In the genomic region with DNA sequence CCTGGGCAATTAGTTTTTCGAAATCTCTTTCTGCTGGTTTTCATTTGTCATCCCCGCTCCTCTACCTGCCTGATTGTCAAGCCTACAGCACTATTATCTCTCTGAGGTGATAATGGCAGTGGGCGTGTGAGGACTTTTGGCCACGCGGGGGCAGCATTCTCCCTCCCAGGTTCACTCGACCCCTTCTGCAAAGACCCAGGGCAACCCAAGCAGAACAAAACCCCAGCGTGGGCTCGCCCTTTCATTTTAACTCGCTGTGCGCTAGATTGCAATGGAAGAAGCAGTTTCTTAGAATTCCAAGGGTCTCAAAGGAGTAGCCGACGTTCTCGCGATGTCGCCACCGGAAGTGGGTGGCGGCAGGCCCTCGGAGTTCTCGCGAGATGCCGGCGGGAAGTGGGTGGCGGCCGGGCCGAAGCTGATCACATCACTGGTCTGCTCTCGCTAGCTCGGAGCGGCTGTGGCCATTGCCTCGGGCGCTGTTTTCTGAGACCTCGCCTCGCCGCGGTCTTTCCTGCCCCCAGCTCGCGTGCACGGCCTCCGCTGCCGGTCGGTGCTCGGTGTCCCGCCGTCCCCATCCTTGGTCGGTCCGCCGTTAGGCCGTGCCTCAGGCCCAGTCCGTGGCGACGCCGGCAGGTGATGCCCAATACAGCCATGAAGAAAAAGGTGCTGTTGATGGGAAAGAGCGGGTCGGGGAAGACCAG, we compare ENCODE assay signal across 8 mouse cellular contexts. TPM values are rescaled to one million over a fixed set of nuclear protein-coding genes. Genes with fewer than 3 reads are reported as not detected.
A peak's percentile ranks its signal among the peaks of the same experiment; 100 is the strongest.
DNase-seq lines count a peak whose midpoint lies in the region; ATAC-seq and TF ChIP-seq lines count a peak whose summit lies in the region.

A gene (plus strand): TSS at position 386 of the 701 bp plus-strand sequence.

- peak; percentile 95 for ATAC-seq in activated CD4-positive, CD25-positive, alpha-beta regulatory T cell, adult 4 months

- H3K4me3 ChIP-seq in cortical plate, adult 2 months (ENCODE audit: insufficient read depth, low read length): peak within 1 kb of the TSS; percentile 95
- H3K4me3 ChIP-seq in megakaryocyte, embryonic 14.5 days (replicated peaks): peak within 1 kb of the TSS; percentile 100

- peak within 1 kb of the TSS; percentile 72 for H3K27ac ChIP-seq in cortical plate, adult 2 months (ENCODE audit: insufficient read depth, low read length)

- TF ChIP-seq POLR2A in cortical plate, adult 2 months (IDR thresholded peaks at IDR 0.05; ENCODE audit: extremely low read depth, insufficient read depth, low read length): peak; percentile 97

- peak; percentile 42; the same call in 1 of the 2 replicates for TF ChIP-seq CTCF in cortical plate, adult 2 months (IDR thresholded peaks at IDR 0.05; ENCODE audit: extremely low read depth, insufficient read depth, low read length)

- H3K36me3 ChIP-seq in megakaryocyte, embryonic 14.5 days (replicated peaks; ENCODE audit: low read length): peaks cover 27% of the 10 kb centered on the region

- H3K4me1 ChIP-seq in cortical plate, adult 2 months (ENCODE audit: control insufficient read depth, insufficient read depth, low read length): peaks cover 8% of the 10 kb centered on the region; the same call in 1 of the 2 replicates
- peaks cover 63% of the 10 kb centered on the region for H3K4me1 ChIP-seq in megakaryocyte, embryonic 14.5 days

- DNase-seq in gastrocnemius, adult 8-10 months (ENCODE audit: low spot score in 2 of 2): peak; percentile 91 to 93
- DNase-seq in hindlimb bud, embryonic 11.5 days (ENCODE audit: extremely low spot score, low read depth, low spot score): peak; percentile 76
- DNase-seq in left cerebral cortex, adult 8-10 months (ENCODE audit: low spot score in 2 of 2): peak; percentile 93
- DNase-seq in right cerebral cortex, postnatal 10 days (ENCODE audit: low spot score in 2 of 2): peak; percentile 98
- DNase-seq in urinary bladder, postnatal 25 days (ENCODE audit: low spot score): peak; percentile 97

- H3K27me3 ChIP-seq in megakaryocyte, embryonic 14.5 days (replicated peaks): no peaks in the 10 kb centered on the region

- no peaks in the 10 kb centered on the region for H3K9me3 ChIP-seq in megakaryocyte, embryonic 14.5 days

RNA-seq across cellular contexts. Expression of the gene that starts here (rescaled TPM):
- 10 to 100 TPM; 35.9 to 59.0 TPM for polyA plus RNA-seq in activated CD4-positive, CD25-positive, alpha-beta regulatory T cell, adult 4 months (2017; shearing (Covaris generic))
- 117 and 118 TPM in 2 replicates for polyA plus RNA-seq in cortical plate, adult 2 months (2012; rRNA removed)
- total RNA-seq in gastrocnemius, adult 8-10 months (2022): 10 to 100 TPM; 48.4 to 50.9 (median 50.4) TPM
- total RNA-seq in left cerebral cortex, adult 8-10 months (2022): 100 to 1,000 TPM; 137 to 150 (median 140) TPM
- polyA plus RNA-seq in megakaryocyte, embryonic 14.5 days (2012; ENCODE audit: insufficient read depth, low replicate concordance): 76.9 and 113 TPM in 2 replicates

Comparison
In these comparisons a context has a peak if more than half of its experiments do, and no peak if none do; other contexts are left out.
1. Peak in every context shown above with its lines: DNase-seq, ATAC-seq, H3K4me3 ChIP-seq and H3K27ac ChIP-seq.